Mouse (Mus musculus) olfactory bulb, adult 2 months (tissue): Measurements from ENCODE around the gene Gm42417.

Experiments
- CTCF ChIP-seq: fragments of 200-500 bp; IDR thresholded peaks from 2 replicates; pipeline ENCODE4 v1.5.1; 2012; ENCODE audit warnings: low read depth, mild to moderate bottlenecking, low read length, moderate library complexity; ENCODE audit not compliant: insufficient read depth
- POLR2A ChIP-seq: fragments of 200-500 bp; IDR thresholded peaks from 2 replicates; pipeline ENCODE4 v1.6.1; 2012; ENCODE audit warnings: mild to moderate bottlenecking, low read depth, low read length, moderate library complexity; ENCODE audit not compliant: insufficient read depth

DNA sequence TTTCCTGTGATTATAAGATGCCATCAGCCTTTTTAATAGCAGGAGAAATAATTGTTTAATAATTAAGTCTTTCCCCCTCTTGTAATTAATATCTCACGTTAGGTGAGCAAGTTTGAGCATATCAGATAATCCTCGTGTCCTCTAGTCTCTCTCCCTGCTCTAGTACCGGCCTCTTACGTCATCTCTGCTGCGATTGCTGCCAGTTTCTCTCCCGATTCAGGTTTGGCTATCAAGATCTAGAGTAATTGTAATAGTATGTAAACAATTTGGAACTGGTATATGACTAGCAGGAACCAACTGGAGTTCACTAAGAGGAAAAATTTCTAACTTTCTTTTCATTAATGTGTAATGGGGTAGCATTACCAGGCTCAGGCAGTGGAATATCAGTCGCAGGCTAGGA lies 54.1 kb downstream of the Gm42417 start:
- TF ChIP-seq CTCF (no peak), POLR2A (no peak)
